Mouse (Mus musculus) myocyte (in vitro differentiated cells): ENCODE measurements around the gene Lrmda. TPM values are rescaled to one million over a fixed set of nuclear protein-coding genes. Genes with fewer than 3 reads are reported as not detected.

Experiments
- H3K27me3 ChIP-seq: one replicate; pipeline ENCODE4 v1.6.1; 2011; ENCODE audit not compliant: control insufficient read depth, insufficient read depth, insufficient read length
- H3K36me3 ChIP-seq: one replicate; pipeline ENCODE4 v1.6.1; 2011; ENCODE audit not compliant: control insufficient read depth, insufficient read depth
- H3K4me2 ChIP-seq: one replicate; pipeline ENCODE4 v1.6.1; 2011; ENCODE audit warnings: low read depth, control low read depth
- H3K4me3 ChIP-seq: one replicate; pipeline ENCODE4 v1.5.1; 2011; ENCODE audit warnings: mild to moderate bottlenecking, control low read depth, moderate library complexity
- H3K79me2 ChIP-seq: one replicate; pipeline ENCODE4 v1.6.1; 2011; ENCODE audit not compliant: control insufficient read depth, insufficient read depth
- H3ac ChIP-seq: one replicate; pipeline ENCODE4 v1.6.1; 2011; ENCODE audit not compliant: control insufficient read depth, insufficient read length
- CEBPB ChIP-seq: IDR thresholded peaks from 2 replicates; pipeline ENCODE4 v1.6.1; 2011; ENCODE audit warnings: mild to moderate bottlenecking, moderate library complexity; ENCODE audit not compliant: poor library complexity, insufficient read depth, severe bottlenecking
- E2F4 ChIP-seq: IDR thresholded peaks from one replicate; pipeline ENCODE4 v1.6.1; 2011; ENCODE audit warnings: mild to moderate bottlenecking, control low read depth, moderate library complexity; ENCODE audit not compliant: insufficient read depth
- MAX ChIP-seq: IDR thresholded peaks from one replicate; pipeline ENCODE4 v1.6.1; 2011; ENCODE audit warnings: low read depth, mild to moderate bottlenecking, control low read depth
- MYOD1 ChIP-seq, 3 experiments: IDR thresholded peaks; one replicate each; pipeline ENCODE4 v1.6.1; 2011; ENCODE audit warnings: control low read depth in 2 of 3, low read depth in 2 of 3, mild to moderate bottlenecking in 2 of 3, moderate library complexity in 1 of 3; ENCODE audit not compliant: insufficient read length in 2 of 3, control insufficient read depth in 1 of 3
- MYOG ChIP-seq, 3 experiments: IDR thresholded peaks; one replicate each; pipeline ENCODE4 v1.6.1; 2011; ENCODE audit warnings: control low read depth in 2 of 3, low read depth in 2 of 3, mild to moderate bottlenecking in 2 of 3; ENCODE audit not compliant: insufficient read length in 2 of 3, control insufficient read depth in 1 of 3, insufficient read depth in 1 of 3
- POLR2A ChIP-seq: IDR thresholded peaks from one replicate; pipeline ENCODE4 v1.6.1; 2011; ENCODE audit warnings: low read depth, mild to moderate bottlenecking, control low read depth, moderate library complexity; ENCODE audit not compliant: insufficient read length
- POLR2AphosphoS2 ChIP-seq: IDR thresholded peaks from one replicate; pipeline ENCODE4 v1.6.1; 2011; ENCODE audit warnings: low read depth, control low read depth; ENCODE audit not compliant: insufficient read length
- REST ChIP-seq: IDR thresholded peaks from one replicate; pipeline ENCODE4 v1.6.1; 2011; ENCODE audit warnings: mild to moderate bottlenecking, control low read depth, moderate library complexity; ENCODE audit not compliant: insufficient read depth, insufficient read length
- SRF ChIP-seq: IDR thresholded peaks from one replicate; pipeline ENCODE4 v1.6.1; 2011; ENCODE audit warnings: low read depth; ENCODE audit not compliant: control insufficient read depth, insufficient read length
- TCF12 ChIP-seq: IDR thresholded peaks from one replicate; pipeline ENCODE4 v1.6.1; 2011; ENCODE audit warnings: mild to moderate bottlenecking, control low read depth; ENCODE audit not compliant: poor library complexity, insufficient read depth, severe bottlenecking
- TCF3 ChIP-seq: IDR thresholded peaks from one replicate; pipeline ENCODE4 v1.6.1; 2011; ENCODE audit warnings: low read depth, control low read depth; ENCODE audit not compliant: insufficient read length
- USF1 ChIP-seq: IDR thresholded peaks from one replicate; pipeline ENCODE4 v1.6.1; 2011; ENCODE audit warnings: low read depth, mild to moderate bottlenecking, control low read depth, moderate library complexity
- polyA plus RNA-seq: library from polyadenylated mRNA; unstranded; fragments of >200 nt; fragmentation: generic; extraction: Trizol; gene quantifications from one replicate; pipeline ENCODE4 v1.2.1, GENCODE M21; 2012; ENCODE audit warnings: missing spikeins

Lrmda gene
- polyA plus RNA-seq, 1 experiment = 1.9 TPM

DNA sequence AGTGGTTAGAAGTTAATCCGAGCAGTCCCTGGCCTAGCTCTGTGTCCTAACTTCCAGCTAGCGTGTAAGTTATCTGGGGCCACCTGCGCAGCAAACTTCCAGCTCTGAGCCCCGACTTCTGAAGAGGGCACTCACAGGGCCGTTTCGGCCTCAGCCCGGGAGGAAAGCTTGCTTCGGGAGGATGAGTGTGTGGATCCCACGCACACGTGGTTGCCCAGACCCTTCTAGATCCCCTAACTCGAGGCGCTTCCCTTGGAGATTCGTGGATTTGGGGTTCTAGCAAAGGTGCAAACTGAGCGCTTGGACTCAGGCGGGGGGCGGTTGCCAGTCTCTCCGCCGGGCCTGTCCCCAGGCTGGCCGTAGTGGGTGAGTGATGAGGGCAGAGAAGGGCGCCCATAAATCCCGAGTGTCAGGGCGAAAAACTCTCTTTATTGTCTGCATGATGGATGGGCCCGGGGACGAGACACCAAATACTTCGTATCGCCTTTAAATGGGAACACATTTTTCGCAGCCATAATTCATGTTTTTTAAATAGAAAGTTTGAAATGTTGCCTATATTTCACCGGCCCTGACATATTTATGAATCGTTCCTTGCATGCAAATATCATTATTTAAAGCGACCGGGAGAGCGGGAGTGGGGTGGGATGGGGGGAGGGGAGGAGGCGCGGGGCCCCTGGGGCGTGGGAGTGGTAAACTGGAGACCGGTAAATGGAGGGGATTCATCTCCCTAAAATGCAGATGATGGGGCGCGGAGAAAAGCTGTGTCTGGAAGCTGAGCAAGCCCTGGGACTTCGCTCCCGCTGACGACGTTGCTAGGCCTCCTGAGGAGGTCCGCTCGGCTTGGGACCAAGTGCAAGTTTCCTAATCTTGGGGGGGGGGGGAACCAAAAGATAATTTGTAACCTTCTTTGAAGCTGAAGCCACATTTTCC, 25.2 kb upstream of the Lrmda start:
- peaks cover under 1% of the 10 kb centered on the region for H3K27me3 ChIP-seq
- TF ChIP-seq USF1 (no peak), E2F4 (no peak), MAX (no peak)

DNA sequence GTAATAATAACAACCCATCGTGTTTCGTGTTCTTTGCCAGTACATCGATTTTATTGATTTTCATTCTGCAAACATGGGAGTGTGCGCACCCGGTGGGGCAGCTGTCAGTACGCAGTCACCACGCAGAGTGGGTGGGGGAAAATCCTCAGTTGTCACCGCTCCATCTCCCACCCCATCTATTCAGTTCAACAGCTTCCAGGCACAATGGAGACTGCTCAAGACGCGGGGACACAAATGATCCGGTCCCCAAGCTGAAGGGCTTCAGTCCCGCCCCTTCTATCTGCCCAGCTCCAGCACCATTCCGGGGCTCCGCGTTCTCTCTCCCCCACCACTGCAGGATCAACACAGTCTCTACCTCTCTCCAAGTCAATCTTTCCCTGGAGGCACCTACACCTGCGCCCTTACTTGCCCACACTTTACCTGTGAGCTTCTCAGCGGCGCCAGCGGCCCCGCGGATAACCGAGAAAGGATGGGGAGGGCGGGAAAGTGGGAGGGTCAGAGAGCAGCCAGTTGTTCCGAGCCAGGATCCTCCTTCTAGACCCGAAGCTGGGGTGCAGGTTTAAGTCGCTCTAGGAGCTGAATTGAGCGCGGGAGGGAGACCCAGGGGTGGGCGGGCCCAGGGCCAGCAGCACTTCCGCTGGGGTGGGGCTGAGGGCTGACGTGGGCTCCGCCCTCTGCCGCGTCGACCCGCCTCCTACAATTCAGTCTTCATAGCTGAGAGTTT, 24.3 kb upstream of the Lrmda start:
- Histone ChIP-seq H3K79me2 (no peaks in the 10 kb centered on the region), H3ac (no peak overlapping the region), H3K27me3 (peaks cover 6% of the 10 kb centered on the region), H3K36me3 (no peaks in the 10 kb centered on the region), H3K4me3 (peak overlapping the region; percentile 22), H3K4me2 (peak overlapping the region; percentile 87)
- no peak for TF ChIP-seq TCF12
- TF ChIP-seq MYOG (IDR thresholded peaks at IDR 0.05; ENCODE audit: control insufficient read depth in 1 of 3, insufficient read depth in 1 of 3, insufficient read length in 2 of 3, low read depth in 2 of 3) = no peak
- TF ChIP-seq E2F4 = no peak
- no peak for TF ChIP-seq MYOD1 (IDR thresholded peaks at IDR 0.05; ENCODE audit: control insufficient read depth in 1 of 3, insufficient read length in 2 of 3, low read depth in 2 of 3)
- TF ChIP-seq TCF3 = no peak
- TF ChIP-seq POLR2A = no peak
- TF ChIP-seq CEBPB = no peak
- no peak for TF ChIP-seq POLR2AphosphoS2
- TF ChIP-seq REST = no peak
- no peak for TF ChIP-seq SRF
- TF ChIP-seq MAX = no peak
- TF ChIP-seq USF1 = no peak

More for the DNA sequence above, 25.2 kb upstream of the Lrmda start:
- H3K36me3 ChIP-seq = no peaks in the 10 kb centered on the region
- H3K79me2 ChIP-seq = no peaks in the 10 kb centered on the region
- no peak overlapping the region for H3K4me2 ChIP-seq
- H3K4me3 ChIP-seq = peak overlapping the region; percentile 22
- no peak overlapping the region for H3ac ChIP-seq

DNA sequence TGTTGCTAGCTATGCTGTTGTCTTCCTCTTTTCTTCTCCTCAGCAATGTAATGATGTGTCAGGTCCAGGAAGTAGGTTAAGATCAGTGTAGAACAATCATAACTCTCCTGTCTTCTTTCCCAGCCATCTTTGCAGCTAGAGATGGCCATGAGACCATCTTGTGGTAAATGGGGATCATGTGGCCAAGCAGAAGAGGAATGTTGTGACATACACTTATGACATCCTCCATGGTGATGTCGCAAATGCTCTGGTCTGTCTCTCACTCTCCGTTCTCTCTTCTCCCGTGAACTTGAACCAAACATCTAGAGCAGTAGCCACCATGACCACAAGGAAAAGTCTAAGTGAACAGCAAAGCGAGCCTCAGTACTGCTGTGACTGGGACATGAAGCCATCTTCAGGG, 19.9 kb upstream of the Lrmda start:
- H3K27me3 ChIP-seq = peaks cover 10% of the 10 kb centered on the region
- TF ChIP-seq SRF (no peak), POLR2A (no peak)
- no peak overlapping the region for H3ac ChIP-seq
- H3K36me3 ChIP-seq = no peaks in the 10 kb centered on the region
- no peak overlapping the region for H3K4me3 ChIP-seq
- H3K4me2 ChIP-seq = no peak overlapping the region
- no peaks in the 10 kb centered on the region for H3K79me2 ChIP-seq

DNA sequence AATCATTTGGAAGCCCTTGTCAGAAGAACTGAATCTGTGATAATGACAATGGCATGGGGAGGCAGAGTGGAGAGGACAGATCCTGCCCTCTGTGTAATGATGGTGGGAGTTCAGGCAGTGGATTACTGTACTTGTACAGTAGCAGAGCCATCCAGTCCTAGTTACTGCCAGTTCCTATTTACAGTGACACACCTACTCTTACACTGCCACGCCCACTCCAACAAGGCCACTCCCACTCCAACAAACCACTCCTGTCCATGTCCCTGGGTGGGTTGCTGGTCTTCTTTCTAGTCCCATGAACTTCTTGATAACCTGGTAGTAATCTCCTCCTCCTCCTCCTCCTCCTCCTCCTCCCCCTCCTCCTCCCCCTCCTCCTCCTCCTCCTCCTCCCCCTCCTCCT, 16.3 kb upstream of the Lrmda start:
- Histone ChIP-seq H3K79me2 (no peaks in the 10 kb centered on the region), H3K4me2 (no peak overlapping the region), H3ac (no peak overlapping the region)

DNA sequence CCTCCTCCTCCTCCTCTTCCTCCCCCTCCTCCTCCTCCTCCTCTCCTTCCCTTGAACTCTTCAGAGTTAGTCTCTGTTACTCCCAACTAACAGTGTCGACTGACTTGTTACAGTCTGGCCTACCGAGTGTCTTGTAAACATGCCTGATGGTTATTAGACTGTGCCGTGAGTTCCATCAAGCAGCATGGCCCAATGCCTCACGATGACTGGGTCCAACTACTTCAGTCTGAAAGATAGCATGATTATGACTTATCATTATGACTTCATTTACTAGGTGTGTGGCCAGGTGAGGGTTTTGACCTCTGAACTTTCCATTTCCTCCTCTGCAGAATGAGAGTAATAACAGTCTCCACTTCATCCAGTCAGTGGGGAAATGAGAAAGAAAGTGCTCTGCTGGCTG, 15.9 kb upstream of the Lrmda start:
- no peaks in the 10 kb centered on the region for H3K36me3 ChIP-seq
- no peak for TF ChIP-seq POLR2A
- TF ChIP-seq USF1 = no peak
- no peak for TF ChIP-seq MYOG (IDR thresholded peaks at IDR 0.05; ENCODE audit: control insufficient read depth in 1 of 3, insufficient read depth in 1 of 3, insufficient read length in 2 of 3, low read depth in 2 of 3)
- no peak for TF ChIP-seq CEBPB
- no peak for TF ChIP-seq MYOD1 (IDR thresholded peaks at IDR 0.05; ENCODE audit: control insufficient read depth in 1 of 3, insufficient read length in 2 of 3, low read depth in 2 of 3)
- TF ChIP-seq SRF = no peak
- TF ChIP-seq MAX = no peak
- no peak for TF ChIP-seq E2F4
- no peak for TF ChIP-seq TCF12
- no peak for TF ChIP-seq REST
- H3K4me3 ChIP-seq = no peak overlapping the region
- H3ac ChIP-seq = no peak overlapping the region
- no peak overlapping the region for H3K4me2 ChIP-seq
- no peaks in the 10 kb centered on the region for H3K79me2 ChIP-seq
- peaks cover 10% of the 10 kb centered on the region for H3K27me3 ChIP-seq

More for the DNA sequence above, 16.3 kb upstream of the Lrmda start:
- Histone ChIP-seq H3K27me3 (peaks cover 10% of the 10 kb centered on the region), H3K36me3 (no peaks in the 10 kb centered on the region), H3K4me3 (no peak overlapping the region)
- TF ChIP-seq SRF = no peak
- no peak for TF ChIP-seq CEBPB
- TF ChIP-seq REST = no peak
- no peak for TF ChIP-seq E2F4
- no peak for TF ChIP-seq TCF3
- TF ChIP-seq POLR2A = no peak
- TF ChIP-seq MYOG (IDR thresholded peaks at IDR 0.05; ENCODE audit: control insufficient read depth in 1 of 3, insufficient read depth in 1 of 3, insufficient read length in 2 of 3, low read depth in 2 of 3) = no peak
- no peak for TF ChIP-seq MYOD1 (IDR thresholded peaks at IDR 0.05; ENCODE audit: control insufficient read depth in 1 of 3, insufficient read length in 2 of 3, low read depth in 2 of 3)
- TF ChIP-seq TCF12 = no peak
